Mouse (Mus musculus): ENCODE results near the gene Acot8.

DNA sequence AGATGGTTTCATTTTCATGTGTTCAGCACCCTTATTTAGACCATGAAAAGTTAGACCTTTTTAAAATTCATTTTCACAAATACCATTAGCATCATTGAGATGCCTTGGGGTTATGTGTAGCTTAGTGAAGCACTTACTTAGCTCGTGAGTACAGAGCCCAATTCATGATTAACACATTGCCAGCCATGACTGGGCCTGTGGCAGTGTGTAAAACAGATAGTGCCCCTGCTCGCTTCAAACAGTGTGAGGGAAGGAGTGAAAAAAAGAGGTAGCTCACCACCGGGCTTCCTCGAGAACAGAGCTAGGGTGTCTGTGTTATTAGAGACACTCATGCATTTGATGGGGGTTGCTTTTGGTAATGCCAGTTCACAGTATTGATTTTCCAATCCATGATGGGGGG, 56.5 kb downstream of the Acot8 start:
- TF ChIP-seq CTCF (IDR thresholded peaks at IDR 0.05; ENCODE audit: control insufficient read depth, insufficient read depth, low read length) (no peak), POLR2A (IDR thresholded peaks at IDR 0.05; ENCODE audit: borderline replicate concordance, control insufficient read depth, low read depth, low read length) (no peak)
